In the genomic region with DNA sequence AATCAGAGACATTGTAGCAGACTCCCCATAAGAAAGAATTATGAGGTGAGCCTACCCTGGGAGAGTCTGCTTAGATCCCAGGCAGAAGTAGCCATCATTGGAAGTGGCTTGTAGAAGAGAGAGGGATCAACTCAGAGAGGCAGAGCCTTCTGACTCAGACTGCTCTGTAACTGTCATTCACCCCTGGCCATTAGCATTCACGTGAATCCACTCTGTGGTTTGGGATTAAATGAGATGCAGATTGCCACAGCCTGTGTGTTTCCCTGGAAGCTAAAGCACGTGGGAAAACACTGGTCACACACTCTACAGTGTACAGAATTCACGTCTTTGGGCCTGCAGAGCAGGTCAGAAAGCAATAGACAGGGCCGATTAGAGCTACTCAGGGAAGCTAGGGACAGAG, we compare ENCODE assay signal across 45 mouse cellular contexts. TPM values are rescaled to one million over a fixed set of nuclear protein-coding genes. Genes with fewer than 3 reads are reported as not detected.
"Had no signal": no experiment of that assay in that cellular context is flagged by ENCODE, and none has a peak within 500 bp of the region (broad histone marks: within the 10 kb centered on the region; RNA-seq: fewer than 3 reads in every experiment).

No protein-coding gene starts in this region.

- ATAC-seq: liver, embryonic 12.5 days; liver, postnatal 0 days; lung, postnatal 0 days; midbrain, embryonic 13.5 days; midbrain, embryonic 15.5 days; midbrain, embryonic 16.5 days had no signal

- DNase-seq: left cerebral cortex, postnatal 4 days; liver; liver, embryonic 13.5 days; liver, postnatal 0 days; lung, adult 18-20 months; lung, adult 2 months; lung, embryonic 14.5 days; lung, postnatal 10 days; lung, postnatal 14 days; lung, postnatal 36 days; lung, postnatal 4 days; midbrain, embryonic 14.5 days had no signal

- H3K36me3 ChIP-seq: limb, embryonic 10.5 days; limb, embryonic 12.5 days; limb, embryonic 13.5 days; limb, embryonic 15.5 days; liver, embryonic 12.5 days; liver, embryonic 13.5 days; liver, embryonic 15.5 days; lung, embryonic 15.5 days; midbrain, embryonic 10.5 days; midbrain, embryonic 12.5 days; midbrain, embryonic 13.5 days; midbrain, embryonic 15.5 days had no signal

- H3K4me1 ChIP-seq: limb, embryonic 12.5 days; limb, embryonic 13.5 days; limb, embryonic 15.5 days; liver, embryonic 12.5 days; liver, embryonic 13.5 days; liver, embryonic 15.5 days; lung, embryonic 15.5 days; midbrain, embryonic 10.5 days; midbrain, embryonic 12.5 days; midbrain, embryonic 13.5 days; midbrain, embryonic 15.5 days had no signal

- H3K27ac ChIP-seq: left cerebral cortex, adult 2 months; limb, embryonic 10.5 days; limb, embryonic 12.5 days; limb, embryonic 13.5 days; limb, embryonic 15.5 days; liver, embryonic 12.5 days; liver, embryonic 13.5 days; liver, embryonic 14.5 days; liver, embryonic 15.5 days; lung, embryonic 15.5 days; macrophage; midbrain, embryonic 10.5 days; midbrain, embryonic 12.5 days; midbrain, embryonic 13.5 days; midbrain, embryonic 15.5 days had no signal

- H3K4me3 ChIP-seq: left cerebral cortex, adult 2 months; limb, embryonic 10.5 days; limb, embryonic 12.5 days; limb, embryonic 13.5 days; limb, embryonic 15.5 days; liver, embryonic 12.5 days; liver, embryonic 13.5 days; liver, embryonic 15.5 days; lung, embryonic 15.5 days; megakaryocyte, embryonic 14.5 days; midbrain, embryonic 10.5 days; midbrain, embryonic 12.5 days; midbrain, embryonic 13.5 days; midbrain, embryonic 15.5 days; myocyte had no signal

- H3K27me3 ChIP-seq: limb, embryonic 12.5 days; limb, embryonic 13.5 days; limb, embryonic 15.5 days; lung, embryonic 15.5 days; midbrain, embryonic 12.5 days; midbrain, embryonic 13.5 days; midbrain, embryonic 15.5 days had no signal

RNA-seq across cellular contexts. Expression of gene Ace3, which starts 10.0 kb away (rescaled TPM):
- total RNA-seq: left cerebral cortex, adult 2 months; left cerebral cortex, adult 8-10 months; left cerebral cortex, postnatal 10 days; left cerebral cortex, postnatal 14 days; left cerebral cortex, postnatal 25 days; left cerebral cortex, postnatal 36 days; left cerebral cortex, postnatal 4 days; liver, adult 2 months; megakaryocyte, adult 5-6 weeks; megakaryocyte-erythroid progenitor cell, adult 5-6 weeks; midbrain, postnatal 0 days had no signal
- polyA plus RNA-seq: limb, embryonic 10.5 days; limb, embryonic 11.5 days; limb, embryonic 12.5 days; limb, embryonic 13.5 days; limb, embryonic 14.5 days; limb, embryonic 15.5 days; liver, adult 2 months; liver, embryonic 11.5 days; liver, embryonic 12.5 days; liver, embryonic 13.5 days; liver, embryonic 14.5 days; liver, embryonic 15.5 days; liver, embryonic 16.5 days; liver, postnatal 0 days; lung, embryonic 14.5 days; macrophage; midbrain, embryonic 10.5 days; midbrain, embryonic 11.5 days; midbrain, embryonic 12.5 days; midbrain, embryonic 13.5 days; midbrain, embryonic 15.5 days; midbrain, embryonic 16.5 days; midbrain, postnatal 0 days; myocyte had no signal

RNA-seq across cellular contexts. Expression of gene Kcnh6, which starts 23.5 kb away (rescaled TPM):
- total RNA-seq: liver, adult 2 months; megakaryocyte-erythroid progenitor cell, adult 5-6 weeks; monocyte, adult 5-6 weeks had no signal
- polyA plus RNA-seq: liver, adult 2 months; liver, postnatal 0 days; macrophage; myocyte had no signal

RNA-seq across cellular contexts. Expression of gene Cyb561, which starts 31.3 kb away (rescaled TPM):
- total RNA-seq: megakaryocyte, adult 5-6 weeks had no signal
- polyA plus RNA-seq: macrophage had no signal
